ENCODE assay signal across 30 mouse cellular contexts in genomic region chr9:32142834-32143233, GRCm38 (mm10). TPM values are rescaled to one million over a fixed set of nuclear protein-coding genes. Genes with fewer than 3 reads are reported as not detected.
DNase-seq lines count a peak whose midpoint lies in the region; ATAC-seq and TF ChIP-seq lines count a peak whose summit lies in the region.
"Had no signal": no experiment of that assay in that cellular context is flagged by ENCODE, and none has a peak within 500 bp of the region (broad histone marks: within the 10 kb centered on the region; RNA-seq: fewer than 3 reads in every experiment).

No protein-coding gene starts in this region.

- H3K36me3 ChIP-seq in heart, embryonic 10.5 days = no peaks in the 10 kb centered on the region
- no peaks in the 10 kb centered on the region for H3K36me3 ChIP-seq in kidney, embryonic 15.5 days
- H3K36me3 ChIP-seq in kidney, embryonic 14.5 days (ENCODE audit: control insufficient read depth, insufficient read depth, low read length) = no peaks in the 10 kb centered on the region
- H3K36me3 ChIP-seq in lung, postnatal 0 days (ENCODE audit: insufficient read depth, low read length) = no peaks in the 10 kb centered on the region
- H3K36me3 ChIP-seq: embryonic facial prominence, embryonic 12.5 days; forebrain, embryonic 15.5 days; G1E; heart, embryonic 15.5 days; hindbrain, embryonic 10.5 days; hindbrain, embryonic 15.5 days; liver, embryonic 15.5 days; lung, embryonic 15.5 days had no signal

- no peaks in the 10 kb centered on the region for H3K9me3 ChIP-seq in heart, embryonic 10.5 days
- no peaks in the 10 kb centered on the region for H3K9me3 ChIP-seq in kidney, embryonic 15.5 days (replicated peaks)
- H3K9me3 ChIP-seq in kidney, embryonic 14.5 days (ENCODE audit: control insufficient read depth, low read length) = no peaks in the 10 kb centered on the region
- no peaks in the 10 kb centered on the region for H3K9me3 ChIP-seq in lung, postnatal 0 days (ENCODE audit: low read length)
- H3K9me3 ChIP-seq: embryonic facial prominence, embryonic 12.5 days; forebrain, embryonic 15.5 days; G1E; heart, embryonic 15.5 days; hindbrain, embryonic 10.5 days; hindbrain, embryonic 15.5 days; liver, embryonic 15.5 days; lung, embryonic 15.5 days had no signal

- peak overlapping the region; percentile 47 for H3K27ac ChIP-seq in heart, embryonic 10.5 days
- no peak overlapping the region for H3K27ac ChIP-seq in kidney, embryonic 15.5 days
- no peak overlapping the region for H3K27ac ChIP-seq in kidney, embryonic 14.5 days (ENCODE audit: low read depth, low read length)
- no peak overlapping the region for H3K27ac ChIP-seq in lung, postnatal 0 days (ENCODE audit: low read length)
- H3K27ac ChIP-seq: embryonic facial prominence, embryonic 12.5 days; forebrain, embryonic 15.5 days; gastrocnemius, adult 2 months; heart, embryonic 15.5 days; hindbrain, embryonic 10.5 days; hindbrain, embryonic 15.5 days; liver, embryonic 15.5 days; lung, embryonic 15.5 days had no signal

- no peak for DNase-seq in heart, embryonic 10.5 days (ENCODE audit: low spot score)
- DNase-seq in heart, postnatal 10 days = no peak
- peak; percentile 15 for DNase-seq in lung, postnatal 0 days (ENCODE audit: low spot score)
- no peak for DNase-seq in lung, postnatal 25 days (ENCODE audit: low spot score)
- DNase-seq: adrenal gland, adult 8-10 months; cerebellum, adult 8-10 months; cerebellum, postnatal 36 days; embryo, embryonic 11 days; gastrocnemius, adult 2 months; gastrocnemius, postnatal 36 days; kidney, adult 18-20 months; kidney, postnatal 25 days; liver; right cerebral cortex, postnatal 25 days; thymus, adult 18-20 months; thymus, postnatal 25 days had no signal

- H3K9ac ChIP-seq in kidney, embryonic 15.5 days = no peak overlapping the region
- H3K9ac ChIP-seq in kidney, embryonic 14.5 days (ENCODE audit: low read depth, low read length) = no peak overlapping the region
- no peak overlapping the region for H3K9ac ChIP-seq in lung, postnatal 0 days (replicated peaks; ENCODE audit: low read depth)
- H3K9ac ChIP-seq: embryonic facial prominence, embryonic 12.5 days; forebrain, embryonic 15.5 days; heart, embryonic 15.5 days; hindbrain, embryonic 15.5 days; liver, embryonic 15.5 days; lung, embryonic 15.5 days had no signal

- H3K4me2 ChIP-seq in kidney, embryonic 15.5 days = no peak overlapping the region
- H3K4me2 ChIP-seq in kidney, embryonic 14.5 days (replicated peaks; ENCODE audit: low read depth, low read length) = no peak overlapping the region
- no peak overlapping the region for H3K4me2 ChIP-seq in lung, postnatal 0 days (replicated peaks; ENCODE audit: low read depth, low read length)
- H3K4me2 ChIP-seq: embryonic facial prominence, embryonic 12.5 days; forebrain, embryonic 15.5 days; heart, embryonic 15.5 days; hindbrain, embryonic 15.5 days; liver, embryonic 15.5 days; lung, embryonic 15.5 days; midbrain, embryonic 11.5 days had no signal

- TF ChIP-seq EP300 in lung, postnatal 0 days (IDR thresholded peaks at IDR 0.05) = no peak

- peaks cover 30% of the 10 kb centered on the region for H3K4me1 ChIP-seq in heart, embryonic 10.5 days
- peaks cover 10% of the 10 kb centered on the region for H3K4me1 ChIP-seq in kidney, embryonic 15.5 days
- no peaks in the 10 kb centered on the region for H3K4me1 ChIP-seq in kidney, embryonic 14.5 days (ENCODE audit: control insufficient read depth, insufficient read depth, low read length)
- H3K4me1 ChIP-seq in lung, postnatal 0 days (ENCODE audit: insufficient read depth, low read depth, low read length) = no peaks in the 10 kb centered on the region
- H3K4me1 ChIP-seq: hindbrain, embryonic 10.5 days had no signal

- intact Hi-C loops in heart, postnatal 10 days (cut with DNase I) = no loop called here

- ATAC-seq in kidney, embryonic 15.5 days (replicated peaks; ENCODE audit: low FRiP score) = peak; percentile 60; the same call in 1 of the 2 replicates
- ATAC-seq in kidney, embryonic 14.5 days (ENCODE audit: low FRiP score, low TSS enrichment) = no peak
- peak; percentile 41; the same call in 1 of the 2 replicates for ATAC-seq in lung, postnatal 0 days
- ATAC-seq in megakaryocyte progenitor cell, adult 5-6 weeks (replicated peaks; ENCODE audit: poor library complexity) = peak; percentile 51
- ATAC-seq: forebrain, embryonic 15.5 days; inflammation-experienced regulatory T-cells, adult 6 months; midbrain, embryonic 16.5 days had no signal

- WGBS in heart, embryonic 10.5 days = 55% methylated on average over 3 of the region's 3 CpGs
- WGBS in kidney, embryonic 15.5 days = 14% methylated on average over 3 of the region's 3 CpGs
- 14% methylated on average over 3 of the region's 3 CpGs for WGBS in kidney, embryonic 14.5 days
- WGBS in lung, postnatal 0 days = 33% methylated on average over 3 of the region's 3 CpGs

- no peaks in the 10 kb centered on the region for H3K27me3 ChIP-seq in heart, embryonic 10.5 days (ENCODE audit: insufficient read depth, poor library complexity, severe bottlenecking)
- no peaks in the 10 kb centered on the region for H3K27me3 ChIP-seq in kidney, embryonic 15.5 days
- no peaks in the 10 kb centered on the region for H3K27me3 ChIP-seq in kidney, embryonic 14.5 days (ENCODE audit: control insufficient read depth, insufficient read depth, low read length)
- no peaks in the 10 kb centered on the region for H3K27me3 ChIP-seq in lung, postnatal 0 days (replicated peaks; ENCODE audit: insufficient read depth, low read length)
- H3K27me3 ChIP-seq: embryonic facial prominence, embryonic 12.5 days; forebrain, embryonic 15.5 days; heart, embryonic 15.5 days; hindbrain, embryonic 15.5 days; liver, embryonic 15.5 days; lung, embryonic 15.5 days had no signal

- H3K4me3 ChIP-seq in heart, embryonic 10.5 days = no peak overlapping the region
- no peak overlapping the region for H3K4me3 ChIP-seq in kidney, embryonic 15.5 days (replicated peaks)
- H3K4me3 ChIP-seq in kidney, embryonic 14.5 days (ENCODE audit: low read length) = no peak overlapping the region
- H3K4me3 ChIP-seq in lung, postnatal 0 days (ENCODE audit: low read depth, low read length) = no peak overlapping the region
- H3K4me3 ChIP-seq: embryonic facial prominence, embryonic 12.5 days; forebrain, embryonic 15.5 days; gastrocnemius, adult 2 months; heart, embryonic 15.5 days; hindbrain, embryonic 10.5 days; hindbrain, embryonic 15.5 days; liver, embryonic 15.5 days; lung, embryonic 15.5 days had no signal

- TF ChIP-seq CTCF in lung, postnatal 0 days (IDR thresholded peaks at IDR 0.05) = no peak

RNA-seq across cellular contexts. Expression of gene Arhgap32, which starts 26.9 kb away (rescaled TPM):
- 2.8 and 4.3 TPM in 2 replicates for polyA plus RNA-seq in heart, embryonic 10.5 days (2016; fragmentation: Nextera tagmentation; extraction: Ambion mirVana)
- total RNA-seq in heart, postnatal 10 days (2021) = 10 to 100 TPM; 37.1 to 38.4 TPM
- polyA plus RNA-seq in kidney, embryonic 15.5 days (2015; fragmentation: Nextera tagmentation; extraction: Ambion mirVana) = 8.4 and 8.6 TPM in 2 replicates
- polyA plus RNA-seq in kidney, embryonic 14.5 days (2014; fragmentation: Nextera tagmentation; extraction: Ambion mirVana) = 6.6 and 10.6 TPM in 2 replicates
- polyA plus RNA-seq in lung, postnatal 0 days (2015; fragmentation: Nextera tagmentation; extraction: Ambion mirVana) = 2.8 and 3.3 TPM in 2 replicates
- total RNA-seq in megakaryocyte progenitor cell, adult 5-6 weeks (2015) = 9.0 and 22.5 TPM in 2 replicates
- total RNA-seq in megakaryocyte progenitor cell, adult 5-6 weeks (2017) = 2.8 and 4.2 TPM in 2 replicates
